Mouse (Mus musculus): ENCODE results near the gene Hs3st2.

DNA sequence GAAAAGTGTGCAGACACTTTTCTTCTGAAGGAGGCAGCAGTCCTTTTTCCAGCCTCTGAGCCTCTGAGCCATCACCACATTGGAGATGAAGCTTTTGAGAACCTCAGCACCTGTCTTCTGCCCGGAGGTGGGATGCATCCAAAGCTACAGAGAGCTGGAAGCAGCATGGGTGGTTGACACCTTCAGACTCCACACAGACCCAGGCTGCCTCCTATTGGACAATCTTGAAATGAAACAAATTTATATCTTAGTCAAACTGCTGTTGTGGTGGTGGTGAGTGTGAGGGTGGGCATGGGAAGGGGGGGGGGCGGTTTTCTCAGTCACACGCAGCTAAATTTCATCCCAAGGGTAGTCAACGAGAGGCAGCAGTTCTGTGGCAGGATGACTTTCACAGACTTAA, 12.7 kb upstream of the Hs3st2 start:
- TF ChIP-seq CTCF (IDR thresholded peaks at IDR 0.05; ENCODE audit: extremely low read depth, insufficient read depth, low read length): peak; percentile 33; the same call in 1 of the 2 replicates
- TF ChIP-seq POLR2A (IDR thresholded peaks at IDR 0.05; ENCODE audit: extremely low read depth, insufficient read depth, low read length): no peak
